Mouse (Mus musculus) neural tube, embryonic 11.5 days (tissue): Measurements from ENCODE around the gene Srcap. TPM values are rescaled to one million over a fixed set of nuclear protein-coding genes. Genes with fewer than 3 reads are reported as not detected.

Experiments used
- ATAC-seq: fragments of 200-750 bp; cut with Nextera tagmentation; 2 replicates; pipeline ENCODE4 v1.8.0; 2017; ENCODE audit warnings: moderate number of reproducible peaks, mild to moderate bottlenecking, moderate TSS enrichment, moderate library complexity; ENCODE audit not compliant: insufficient read depth, low FRiP score, low TSS enrichment
- DNase-seq: peaks from one replicate; pipeline ENCODE4 v3.0.0-alpha.2; 2015; ENCODE audit warnings: low spot score
- H3K27ac ChIP-seq: fragments of 300-500 bp; sonication (generic); 2 replicates; pipeline ENCODE4 v1.5.1; 2014; ENCODE audit warnings: low read depth, mild to moderate bottlenecking, low read length
- H3K27me3 ChIP-seq: fragments of 300-500 bp; sonication (generic); 2 replicates; pipeline ENCODE4 v1.6.1; 2014; ENCODE audit warnings: mild to moderate bottlenecking, low read length, mixed read lengths; ENCODE audit not compliant: control insufficient read depth, insufficient read depth
- H3K36me3 ChIP-seq: fragments of 300-500 bp; sonication (generic); 2 replicates; pipeline ENCODE4 v1.6.1; 2014; ENCODE audit warnings: mild to moderate bottlenecking, low read length, moderate library complexity, mixed read lengths; ENCODE audit not compliant: control insufficient read depth, insufficient read depth
- H3K4me1 ChIP-seq: fragments of 300-500 bp; sonication (generic); 2 replicates; pipeline ENCODE4 v1.6.1; 2014; ENCODE audit warnings: low read length, mixed read lengths; ENCODE audit not compliant: control insufficient read depth, insufficient read depth
- H3K4me2 ChIP-seq: fragments of 300-500 bp; sonication (generic); 2 replicates; pipeline ENCODE4 v1.6.1; 2014; ENCODE audit warnings: low read depth, mild to moderate bottlenecking, moderate library complexity
- H3K4me3 ChIP-seq: fragments of 300-500 bp; sonication (generic); 2 replicates; pipeline ENCODE4 v1.5.1; 2014; ENCODE audit warnings: low read depth, low read length
- H3K9ac ChIP-seq: fragments of 300-500 bp; sonication (generic); 2 replicates; pipeline ENCODE4 v1.6.1; 2014; ENCODE audit warnings: mild to moderate bottlenecking, low read length
- H3K9me3 ChIP-seq: fragments of 300-500 bp; sonication (generic); 2 replicates; pipeline ENCODE4 v1.6.1; 2016; ENCODE audit warnings: low read length; ENCODE audit not compliant: control insufficient read depth
- WGBS: fragments of 180-500 bp; shearing (Covaris S2); extraction: QIAGEN DNeasy Blood & Tissue Kit; methylation state at CpG from one replicate; pipeline ENCODE4 v1.1.7; 2014; 5-methylcytosine and 5-hydroxymethylcytosine counted together
- polyA plus RNA-seq: library from polyadenylated mRNA; unstranded; fragments of >200 nt; fragmentation: Nextera tagmentation; extraction: Ambion mirVana; gene quantifications from 2 replicates; pipeline ENCODE4 v1.2.1, GENCODE M21; 2014

The Srcap gene
- polyA plus RNA-seq, 1 experiment from 2014 or later = 58.3 TPM

GRCm38 (mm10) chr7:127473705-127474104 lies 38.1 kb upstream of the Srcap start:
- Histone ChIP-seq H3K9ac (no peak overlapping the region), H3K4me1 (peaks cover 7% of the 10 kb centered on the region), H3K36me3 (peaks cover 18% of the 10 kb centered on the region), H3K4me3 (no peak overlapping the region), H3K4me2 (no peak overlapping the region), H3K27ac (no peak overlapping the region), H3K27me3 (no peaks in the 10 kb centered on the region), H3K9me3 (no peaks in the 10 kb centered on the region)
- 88% methylated on average over 5 of the region's 5 CpGs for WGBS
- ATAC-seq = no peak
- peak; percentile 13 for DNase-seq

GRCm38 (mm10) chr7:127474378-127475070 lies 37.3 kb upstream of the Srcap start:
- Histone ChIP-seq H3K4me2 (no peak overlapping the region), H3K9ac (no peak overlapping the region), H3K4me3 (no peak overlapping the region), H3K36me3 (peaks cover 16% of the 10 kb centered on the region), H3K4me1 (peaks cover 8% of the 10 kb centered on the region), H3K9me3 (no peaks in the 10 kb centered on the region), H3K27me3 (no peaks in the 10 kb centered on the region), H3K27ac (no peak overlapping the region)
- WGBS = 86% methylated on average over 6 of the region's 6 CpGs
- ATAC-seq (no peak), DNase-seq (no peak)

- Histone ChIP-seq H3K4me1 (peaks cover 15% of the 10 kb centered on the region), H3K9ac (no peak overlapping the region), H3K27me3 (no peaks in the 10 kb centered on the region), H3K27ac (no peak overlapping the region), H3K4me2 (no peak overlapping the region), H3K4me3 (no peak overlapping the region), H3K36me3 (peaks cover 16% of the 10 kb centered on the region), H3K9me3 (no peaks in the 10 kb centered on the region)
- WGBS = 93% methylated on average over 11 of the region's 11 CpGs
- no peak for DNase-seq
- ATAC-seq = no peak
Observed at GRCm38 (mm10) chr7:127475186-127475740, 36.5 kb upstream of the Srcap start.

- H3K4me1 ChIP-seq = peaks cover 17% of the 10 kb centered on the region
- H3K36me3 ChIP-seq = peaks cover 16% of the 10 kb centered on the region
- H3K9me3 ChIP-seq = no peaks in the 10 kb centered on the region
- H3K4me3 ChIP-seq = no peak overlapping the region
- DNase-seq (no peak), ATAC-seq (no peak)
- no peaks in the 10 kb centered on the region for H3K27me3 ChIP-seq
- H3K4me2 ChIP-seq = no peak overlapping the region
- no peak overlapping the region for H3K27ac ChIP-seq
- WGBS = 96% methylated on average over 11 of the region's 11 CpGs
- H3K9ac ChIP-seq = no peak overlapping the region
Observed at GRCm38 (mm10) chr7:127476336-127476735, 35.4 kb upstream of the Srcap start.

GRCm38 (mm10) chr7:127476855-127477254 lies 34.9 kb upstream of the Srcap start:
- ATAC-seq = no peak
- Histone ChIP-seq H3K27me3 (no peaks in the 10 kb centered on the region), H3K9me3 (no peaks in the 10 kb centered on the region), H3K36me3 (peaks cover 16% of the 10 kb centered on the region), H3K4me1 (peaks cover 17% of the 10 kb centered on the region), H3K27ac (no peak overlapping the region), H3K9ac (no peak overlapping the region), H3K4me3 (no peak overlapping the region), H3K4me2 (no peak overlapping the region)
- WGBS = 84% methylated on average over 4 of the region's 4 CpGs
- no peak for DNase-seq

GRCm38 (mm10) chr7:127477687-127478634 lies 33.8 kb upstream of the Srcap start:
- Histone ChIP-seq H3K4me1 (peaks cover 9% of the 10 kb centered on the region), H3K27ac (peak overlapping the region; percentile 93), H3K9ac (peak overlapping the region; percentile 93), H3K27me3 (no peaks in the 10 kb centered on the region), H3K36me3 (peaks cover 21% of the 10 kb centered on the region), H3K9me3 (no peaks in the 10 kb centered on the region), H3K4me3 (peak overlapping the region; percentile 86), H3K4me2 (peak overlapping the region; percentile 96)
- DNase-seq = peak; percentile 99
- peak; percentile 91 for ATAC-seq
- WGBS = under 1% methylated on average over 50 of the region's 50 CpGs

- peak within 1 kb of the TSS; percentile 96 for H3K4me2 ChIP-seq
- no peaks in the 10 kb centered on the region for H3K9me3 ChIP-seq
- 0% methylated on average over 51 of the region's 62 CpGs for WGBS
- peaks cover 9% of the 10 kb centered on the region for H3K4me1 ChIP-seq
- DNase-seq (peak; percentile 94), ATAC-seq (peak; percentile 77)
- H3K36me3 ChIP-seq = peaks cover 19% of the 10 kb centered on the region
- peak within 1 kb of the TSS; percentile 93 for H3K27ac ChIP-seq
- peak within 1 kb of the TSS; percentile 93 for H3K9ac ChIP-seq
- peak within 1 kb of the TSS; percentile 86 for H3K4me3 ChIP-seq
- H3K27me3 ChIP-seq = no peaks in the 10 kb centered on the region
Observed at GRCm38 (mm10) chr7:127478635-127479317, 33.0 kb upstream of the Srcap start, which contains the start of gene Fbrs. Gene Fbrs, plus strand, starts transcription at chr7:127479199.
